Mouse (Mus musculus) lung, adult 2 months (tissue): Measurements from ENCODE around the gene Fah.

Experiments
- CTCF ChIP-seq: fragments of 200-500 bp; IDR thresholded peaks from 2 replicates; pipeline ENCODE4 v1.5.1; 2011; ENCODE audit warnings: mild to moderate bottlenecking, low read length, control low read depth; ENCODE audit not compliant: insufficient read depth
- POLR2A ChIP-seq: fragments of 200-500 bp; IDR thresholded peaks from 2 replicates; pipeline ENCODE4 v1.6.1; 2011; ENCODE audit warnings: low read depth, mild to moderate bottlenecking, control low read depth, low read length, borderline replicate concordance; ENCODE audit errors: extremely low read depth

GRCm38 (mm10) chr7:84555294-84555693, 51.2 kb downstream of the Fah start:
- TF ChIP-seq CTCF: no peak
- no peak for TF ChIP-seq POLR2A
